Mouse (Mus musculus) naive thymus-derived CD4-positive, alpha-beta T cell, adult 2 months (primary cell): ENCODE measurements around the gene Hps5.

Experiments used
- DNase-seq: peaks from one replicate; pipeline ENCODE4 v3.0.0-alpha.2; 2011; ENCODE audit warnings: low read depth

Gene Hps5

GRCm38 (mm10) chr7:46734983-46735382 lies 60.9 kb downstream of the Hps5 start:
- DNase-seq: no peak

- DNase-seq: no peak
Observed at GRCm38 (mm10) chr7:46732458-46732857, 63.4 kb downstream of the Hps5 start, which contains the start of gene Saa4. TSS of gene Saa4 (minus strand) at chr7:46732603.

GRCm38 (mm10) chr7:46727584-46727983 lies 68.3 kb downstream of the Hps5 start:
- no peak for DNase-seq

GRCm38 (mm10) chr7:46724396-46724795 lies 71.5 kb downstream of the Hps5 start:
- no peak for DNase-seq

- no peak for DNase-seq
Observed at GRCm38 (mm10) chr7:46723849-46724248, 72.0 kb downstream of the Hps5 start.

- no peak for DNase-seq
Observed at GRCm38 (mm10) chr7:46723354-46723753, 72.5 kb downstream of the Hps5 start.

- DNase-seq: no peak
Observed at GRCm38 (mm10) chr7:46720460-46720859, 75.4 kb downstream of the Hps5 start.

GRCm38 (mm10) chr7:46719526-46719925 lies 76.3 kb downstream of the Hps5 start:
- DNase-seq: no peak

GRCm38 (mm10) chr7:46718591-46719270 lies 77.1 kb downstream of the Hps5 start:
- DNase-seq: no peak

- no peak for DNase-seq
Observed at GRCm38 (mm10) chr7:46716897-46717296, 79.0 kb downstream of the Hps5 start.

- DNase-seq: no peak
Observed at GRCm38 (mm10) chr7:46715600-46715999, 80.3 kb downstream of the Hps5 start, which contains the start of gene Saa3. TSS of gene Saa3 (minus strand) at chr7:46715700.

GRCm38 (mm10) chr7:46714518-46714917 lies 81.3 kb downstream of the Hps5 start:
- peak; percentile 84 for DNase-seq

- DNase-seq: peak; percentile 23
Observed at GRCm38 (mm10) chr7:46712250-46712649, 83.6 kb downstream of the Hps5 start.
